Mouse (Mus musculus) C2C12 (cell line): ENCODE measurements around the gene Ceacam18.

Experiments used
- CTCF ChIP-seq: IDR thresholded peaks from one replicate; pipeline ENCODE4 v1.5.1; 2011; ENCODE audit not compliant: control insufficient read depth, insufficient read depth, insufficient read length
- MYOD1 ChIP-seq: IDR thresholded peaks from one replicate; pipeline ENCODE4 v1.6.1; 2011; ENCODE audit warnings: low read depth; ENCODE audit not compliant: control insufficient read depth, insufficient read length
- USF1 ChIP-seq: IDR thresholded peaks from one replicate; pipeline ENCODE4 v1.6.1; 2011; ENCODE audit warnings: low read depth, mild to moderate bottlenecking, control low read depth, moderate library complexity

- TF ChIP-seq CTCF, result no peak
- no peak for TF ChIP-seq MYOD1
- no peak for TF ChIP-seq USF1
Observed at GRCm38 (mm10) chr7:43606896-43607742, 27.4 kb upstream of the Ceacam18 start, which contains the start of gene Zfp819.
